Mouse (Mus musculus) kidney, embryonic 15.5 days (tissue): ENCODE data around the gene C1ql4. TPM values are rescaled to one million over a fixed set of nuclear protein-coding genes. Genes with fewer than 3 reads are reported as not detected.
A peak's percentile ranks its signal among the peaks of the same experiment; 100 is the strongest.

ENCODE experiments used
- ATAC-seq: fragments of 200-750 bp; cut with Nextera tagmentation; replicated peaks from 2 replicates; pipeline ENCODE4 v1.8.0; 2017; ENCODE audit warnings: moderate TSS enrichment; ENCODE audit not compliant: low FRiP score
- H3K27ac ChIP-seq: fragments of 300-500 bp; sonication (generic); 2 replicates; pipeline ENCODE4 v1.5.1; 2015; ENCODE audit warnings: mild to moderate bottlenecking, inconsistent platforms
- H3K27me3 ChIP-seq: fragments of 300-500 bp; sonication (generic); 2 replicates; pipeline ENCODE4 v1.6.1; 2015; ENCODE audit warnings: inconsistent platforms
- H3K36me3 ChIP-seq: fragments of 300-500 bp; sonication (generic); 2 replicates; pipeline ENCODE4 v1.6.1; 2015; ENCODE audit warnings: inconsistent platforms
- H3K4me1 ChIP-seq: fragments of 300-500 bp; sonication (generic); 2 replicates; pipeline ENCODE4 v1.6.1; 2015; ENCODE audit warnings: inconsistent platforms
- H3K4me2 ChIP-seq: fragments of 300-500 bp; sonication (generic); 2 replicates; pipeline ENCODE4 v1.6.1; 2015; ENCODE audit warnings: moderate library complexity, mild to moderate bottlenecking, inconsistent platforms
- H3K4me3 ChIP-seq: fragments of 300-500 bp; sonication (generic); replicated peaks from 2 replicates; pipeline ENCODE4 v1.5.1; 2015; ENCODE audit warnings: mild to moderate bottlenecking, inconsistent platforms
- H3K9ac ChIP-seq: fragments of 300-500 bp; sonication (generic); 2 replicates; pipeline ENCODE4 v1.6.1; 2015; ENCODE audit warnings: mild to moderate bottlenecking, inconsistent platforms
- H3K9me3 ChIP-seq: fragments of 300-500 bp; sonication (generic); replicated peaks from 2 replicates; pipeline ENCODE4 v1.6.1; 2016; ENCODE audit warnings: inconsistent platforms
- WGBS: fragments of 180-500 bp; shearing (Covaris S2); methylation state at CpG from one replicate; pipeline ENCODE4 v1.1.7; 2015; ENCODE audit warnings: mixed read lengths; 5-methylcytosine and 5-hydroxymethylcytosine counted together
- microRNA-seq: library from miRNA; unstranded; fragments of <30 nt; microRNA quantifications from one replicate; pipeline ENCODE4, GENCODE M21; 2016
- polyA plus RNA-seq: library from polyadenylated mRNA; unstranded; fragments of >200 nt; fragmentation: Nextera tagmentation; extraction: Ambion mirVana; gene quantifications from 2 replicates; pipeline ENCODE4 v1.2.1, GENCODE M21; 2015

The C1ql4 gene
- polyA plus RNA-seq, 1 experiment from 2014 or later = 1.1 TPM

DNA sequence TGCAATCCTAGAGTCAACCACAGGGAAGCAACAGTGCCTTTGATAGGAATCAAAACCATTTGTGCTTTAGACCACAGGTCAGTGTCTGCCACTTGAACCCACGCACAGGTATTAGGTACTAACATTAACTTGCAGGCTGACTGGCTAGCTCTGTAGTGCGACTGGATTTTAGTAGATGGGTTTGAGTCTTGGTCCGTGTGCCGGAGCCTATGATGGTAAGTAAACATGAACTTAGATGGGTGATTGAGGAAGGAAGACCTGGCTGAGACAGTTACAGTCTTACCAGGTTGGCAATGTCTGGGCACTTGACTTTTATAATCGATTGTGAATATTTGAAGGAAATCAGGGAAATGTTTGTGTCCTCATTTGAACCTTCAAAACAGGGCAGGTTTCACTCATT, 48.8 kb downstream of the C1ql4 start:
- Histone ChIP-seq H3K4me1 (peaks cover 32% of the 10 kb centered on the region), H3K36me3 (peaks cover 38% of the 10 kb centered on the region), H3K9me3 (no peaks in the 10 kb centered on the region), H3K27ac (no peak overlapping the region), H3K9ac (no peak overlapping the region), H3K4me3 (no peak overlapping the region), H3K27me3 (no peaks in the 10 kb centered on the region), H3K4me2 (no peak overlapping the region)
- 92% methylated on average over 5 of the region's 5 CpGs for WGBS
- no peak for ATAC-seq

DNA sequence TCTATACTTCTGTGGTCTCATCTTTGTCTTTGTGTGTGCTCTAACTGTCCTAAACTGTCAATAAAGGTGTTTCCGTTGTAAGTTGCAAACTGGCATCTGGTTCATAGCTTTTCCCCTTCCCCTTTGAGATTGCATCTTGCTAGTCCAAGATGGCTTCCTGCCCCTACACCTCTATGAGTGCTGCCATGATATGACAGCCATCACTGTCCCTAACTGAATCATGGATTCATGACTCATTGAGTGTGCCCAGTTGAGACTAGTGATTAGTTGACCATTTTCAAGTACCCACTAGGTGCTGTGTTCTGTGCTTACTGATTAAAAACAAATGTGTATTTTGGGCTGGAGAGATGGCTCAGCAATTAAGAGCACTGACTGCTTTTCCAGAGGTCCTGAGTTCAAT, 49.6 kb downstream of the C1ql4 start:
- Histone ChIP-seq H3K4me2 (no peak overlapping the region), H3K27ac (no peak overlapping the region), H3K9me3 (no peaks in the 10 kb centered on the region), H3K4me1 (peaks cover 40% of the 10 kb centered on the region), H3K4me3 (no peak overlapping the region), H3K27me3 (no peaks in the 10 kb centered on the region), H3K36me3 (peaks cover 38% of the 10 kb centered on the region), H3K9ac (no peak overlapping the region)
- ATAC-seq = no peak
- 97% methylated on average over 1 of the region's 1 CpGs for WGBS

DNA sequence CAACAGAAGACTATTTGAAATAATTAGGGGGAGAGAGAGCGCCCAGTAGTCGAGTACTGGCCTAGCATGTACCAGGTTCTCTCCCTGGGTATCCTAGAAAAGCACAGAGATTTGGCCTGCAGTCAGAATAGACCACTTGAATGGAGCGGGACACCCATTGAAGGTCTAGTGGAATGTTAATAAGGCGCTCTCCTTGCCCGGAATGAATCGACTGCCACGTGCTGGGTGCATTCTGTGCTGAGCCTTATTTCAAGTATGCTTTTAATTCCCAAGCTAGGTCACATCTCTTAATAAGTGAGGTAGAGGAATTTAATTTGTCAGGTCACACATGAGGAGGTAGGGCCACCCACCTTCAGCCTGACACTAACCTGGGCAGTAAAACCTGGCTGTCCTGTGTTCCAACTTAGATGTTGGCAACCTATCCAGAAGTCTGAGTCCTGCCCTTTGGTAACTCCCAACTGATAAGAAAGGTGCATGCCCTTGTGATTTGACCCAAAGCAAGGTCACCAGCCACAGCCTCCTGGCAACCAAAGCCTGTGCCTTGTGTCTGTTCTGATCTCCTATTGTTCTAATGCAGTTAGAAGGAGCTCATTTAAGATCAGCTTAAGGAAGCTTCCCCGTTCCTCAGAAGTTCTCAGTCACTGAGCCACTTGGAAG, 51.2 kb downstream of the C1ql4 start:
- Histone ChIP-seq H3K27ac (no peak overlapping the region), H3K27me3 (no peaks in the 10 kb centered on the region), H3K4me2 (no peak overlapping the region), H3K4me3 (no peak overlapping the region), H3K9ac (no peak overlapping the region), H3K9me3 (no peaks in the 10 kb centered on the region), H3K36me3 (peaks cover 38% of the 10 kb centered on the region), H3K4me1 (peaks cover 46% of the 10 kb centered on the region)
- 92% methylated on average over 8 of the region's 8 CpGs for WGBS
- no peak for ATAC-seq

DNA sequence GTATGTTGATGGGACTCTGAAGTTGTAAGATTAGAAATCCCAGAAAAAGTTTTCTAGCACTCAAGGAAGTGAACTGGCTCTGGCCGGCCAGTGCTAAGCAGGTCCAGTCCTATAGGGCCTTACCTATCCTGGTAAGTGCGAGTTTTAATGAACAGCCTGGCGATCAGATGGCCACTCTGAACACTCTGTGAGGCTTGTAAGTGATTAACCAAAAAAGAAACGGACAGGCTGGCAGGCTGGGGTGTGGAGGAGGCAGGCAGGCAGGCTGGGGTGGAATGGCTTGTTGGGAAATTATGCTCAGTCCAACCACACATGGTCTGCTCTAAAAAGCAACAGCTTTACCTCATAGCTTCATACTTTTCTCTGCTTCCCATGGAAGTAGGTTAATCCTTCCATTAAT, 52.2 kb downstream of the C1ql4 start:
- no peak overlapping the region for H3K4me3 ChIP-seq
- WGBS = 63% methylated on average over 4 of the region's 4 CpGs
- no peak overlapping the region for H3K9ac ChIP-seq
- peaks cover 38% of the 10 kb centered on the region for H3K36me3 ChIP-seq
- ATAC-seq = peak; percentile 73
- no peaks in the 10 kb centered on the region for H3K27me3 ChIP-seq
- H3K4me1 ChIP-seq = peaks cover 46% of the 10 kb centered on the region
- no peak overlapping the region for H3K4me2 ChIP-seq
- no peaks in the 10 kb centered on the region for H3K9me3 ChIP-seq
- peak overlapping the region; percentile 66 for H3K27ac ChIP-seq

Small RNA genes within 50 kb of the gene (microRNA-seq; reads per million reads assigned to microRNA genes)
- 1.0 reads per million for gene Mir6960

Other genes starting within 250 kb of the C1ql4 start
- 12.3 and 13.3 TPM in 2 replicates for gene Kmt2d, start 216.6 kb downstream of the C1ql4 start, polyA plus RNA-seq
- gene Rhebl1, start 193.3 kb downstream of the C1ql4 start, polyA plus RNA-seq = 20.0 and 20.5 TPM in 2 replicates
- 1.4 and 2.0 TPM in 2 replicates for gene Dhh, start 189.3 kb downstream of the C1ql4 start, polyA plus RNA-seq
- gene Lmbr1l, start 169.6 kb downstream of the C1ql4 start, polyA plus RNA-seq = 16.4 and 17.6 TPM in 2 replicates
- 1,698 and 1,797 TPM in 2 replicates for gene Tuba1b, start 153.3 kb downstream of the C1ql4 start, polyA plus RNA-seq
- not detected in 2 replicates for gene Gm49450, start 134.3 kb downstream of the C1ql4 start, polyA plus RNA-seq
- 854 and 1,029 TPM in 2 replicates for gene Tuba1a, start 134.1 kb downstream of the C1ql4 start, polyA plus RNA-seq
- gene Tuba1c, start 57.9 kb downstream of the C1ql4 start, polyA plus RNA-seq = 180 and 185 TPM in 2 replicates
- 5.9 and 12.6 TPM in 2 replicates for gene Prph, start 32.6 kb downstream of the C1ql4 start, polyA plus RNA-seq
- 33.8 and 39.4 TPM in 2 replicates for gene Troap, start 13.2 kb downstream of the C1ql4 start, polyA plus RNA-seq
- 8.6 and 8.8 TPM in 2 replicates for gene Dnajc22, start 5.4 kb upstream of the C1ql4 start, polyA plus RNA-seq
- 47.1 and 50.5 TPM in 2 replicates for gene Spats2, start 38.1 kb upstream of the C1ql4 start, polyA plus RNA-seq
- 0.44 and 0.51 TPM in 2 replicates for gene Kcnh3, start 137.0 kb upstream of the C1ql4 start, polyA plus RNA-seq
- gene Mcrs1, start 164.1 kb upstream of the C1ql4 start, polyA plus RNA-seq = 149 and 172 TPM in 2 replicates
- 56.4 and 66.5 TPM in 2 replicates for gene Prpf40b, start 207.3 kb upstream of the C1ql4 start, polyA plus RNA-seq
- gene Fam186b, start 208.1 kb upstream of the C1ql4 start, polyA plus RNA-seq = 0.21 and 0.43 TPM in 2 replicates